Mouse (Mus musculus): ENCODE data around the gene Zfp583. TPM values are rescaled to one million over a fixed set of nuclear protein-coding genes. Genes with fewer than 3 reads are reported as not detected.
"Not testable (repeated sequence)": the region's sequence is repeated elsewhere in the genome, so short reads cannot be mapped to it uniquely, and the experiment has no call there.

Zfp583 gene
- polyA plus RNA-seq (2012; fragmentation: generic; extraction: Trizol), result 0.80 TPM

GRCm38 (mm10) chr7:6331233-6331956, at the start of gene Zfp583:
Gene Zfp583 (minus strand): TSS chr7:6331285.
- Histone ChIP-seq H3K36me3 (ENCODE audit: control insufficient read depth, insufficient read depth) (no peaks in the 10 kb centered on the region), H3ac (ENCODE audit: control insufficient read depth, insufficient read length) (no peak within 1 kb of the TSS), H3K4me3 (peak within 1 kb of the TSS; percentile 24), H3K4me2 (ENCODE audit: low read depth) (peak within 1 kb of the TSS; percentile 18), H3K79me2 (ENCODE audit: control insufficient read depth, insufficient read depth) (no peaks in the 10 kb centered on the region), H3K27me3 (ENCODE audit: control insufficient read depth, insufficient read depth, insufficient read length) (no peaks in the 10 kb centered on the region)
- TF ChIP-seq USF1 (IDR thresholded peaks at IDR 0.05; ENCODE audit: low read depth) (no peak), MAX (IDR thresholded peaks at IDR 0.05; ENCODE audit: low read depth) (no peak), TCF3 (IDR thresholded peaks at IDR 0.05; ENCODE audit: insufficient read length, low read depth) (no peak), E2F4 (IDR thresholded peaks at IDR 0.05; ENCODE audit: insufficient read depth) (no peak), REST (IDR thresholded peaks at IDR 0.05; ENCODE audit: insufficient read depth, insufficient read length) (no peak)

GRCm38 (mm10) chr7:6378441-6378840, 47.4 kb upstream of the Zfp583 start:
- Histone ChIP-seq H3K36me3 (ENCODE audit: control insufficient read depth, insufficient read depth) (peaks cover 7% of the 10 kb centered on the region), H3K27me3 (ENCODE audit: control insufficient read depth, insufficient read depth, insufficient read length) (no peaks in the 10 kb centered on the region), H3K4me2 (ENCODE audit: low read depth) (no peak overlapping the region), H3K4me3 (no peak overlapping the region), H3K79me2 (ENCODE audit: control insufficient read depth, insufficient read depth) (no peaks in the 10 kb centered on the region), H3ac (ENCODE audit: control insufficient read depth, insufficient read length) (no peak overlapping the region)
- TF ChIP-seq TCF12 (IDR thresholded peaks at IDR 0.05; ENCODE audit: insufficient read depth, poor library complexity, severe bottlenecking) (no peak), MYOG (IDR thresholded peaks at IDR 0.05; ENCODE audit: control insufficient read depth in 1 of 3, insufficient read depth in 1 of 3, insufficient read length in 2 of 3, low read depth in 2 of 3) (no peak), POLR2A (IDR thresholded peaks at IDR 0.05; ENCODE audit: insufficient read length, low read depth) (no peak), MYOD1 (IDR thresholded peaks at IDR 0.05; ENCODE audit: control insufficient read depth in 1 of 3, insufficient read length in 2 of 3, low read depth in 2 of 3) (no peak), REST (IDR thresholded peaks at IDR 0.05; ENCODE audit: insufficient read depth, insufficient read length) (no peak), MAX (IDR thresholded peaks at IDR 0.05; ENCODE audit: low read depth) (no peak), CEBPB (IDR thresholded peaks at IDR 0.05; ENCODE audit: insufficient read depth, poor library complexity, severe bottlenecking) (no peak), POLR2AphosphoS2 (IDR thresholded peaks at IDR 0.05; ENCODE audit: insufficient read length, low read depth) (no peak), E2F4 (IDR thresholded peaks at IDR 0.05; ENCODE audit: insufficient read depth) (no peak)

GRCm38 (mm10) chr7:6372993-6373392, 41.9 kb upstream of the Zfp583 start:
- Histone ChIP-seq H3K4me2 (ENCODE audit: low read depth) (no peak overlapping the region), H3K79me2 (ENCODE audit: control insufficient read depth, insufficient read depth) (no peaks in the 10 kb centered on the region), H3ac (ENCODE audit: control insufficient read depth, insufficient read length) (no peak overlapping the region), H3K36me3 (ENCODE audit: control insufficient read depth, insufficient read depth) (peaks cover 7% of the 10 kb centered on the region), H3K27me3 (ENCODE audit: control insufficient read depth, insufficient read depth, insufficient read length) (no peaks in the 10 kb centered on the region), H3K4me3 (no peak overlapping the region)
- no peak for TF ChIP-seq MYOD1 (IDR thresholded peaks at IDR 0.05; ENCODE audit: control insufficient read depth in 1 of 3, insufficient read length in 2 of 3, low read depth in 2 of 3)
- no peak for TF ChIP-seq CEBPB (IDR thresholded peaks at IDR 0.05; ENCODE audit: insufficient read depth, poor library complexity, severe bottlenecking)
- TF ChIP-seq REST (IDR thresholded peaks at IDR 0.05; ENCODE audit: insufficient read depth, insufficient read length), result no peak
- TF ChIP-seq MAX (IDR thresholded peaks at IDR 0.05; ENCODE audit: low read depth), result no peak
- TF ChIP-seq MYOG (IDR thresholded peaks at IDR 0.05; ENCODE audit: control insufficient read depth in 1 of 3, insufficient read depth in 1 of 3, insufficient read length in 2 of 3, low read depth in 2 of 3), result no peak
- no peak for TF ChIP-seq E2F4 (IDR thresholded peaks at IDR 0.05; ENCODE audit: insufficient read depth)
- no peak for TF ChIP-seq POLR2A (IDR thresholded peaks at IDR 0.05; ENCODE audit: insufficient read length, low read depth)
- no peak for TF ChIP-seq TCF3 (IDR thresholded peaks at IDR 0.05; ENCODE audit: insufficient read length, low read depth)

- Histone ChIP-seq H3K4me2 (ENCODE audit: low read depth) (no peak overlapping the region), H3K27me3 (ENCODE audit: control insufficient read depth, insufficient read depth, insufficient read length) (no peaks in the 10 kb centered on the region), H3K36me3 (ENCODE audit: control insufficient read depth, insufficient read depth) (no peaks in the 10 kb centered on the region), H3K79me2 (ENCODE audit: control insufficient read depth, insufficient read depth) (no peaks in the 10 kb centered on the region), H3K4me3 (no peak overlapping the region), H3ac (ENCODE audit: control insufficient read depth, insufficient read length) (no peak overlapping the region)
- TF ChIP-seq TCF3 (IDR thresholded peaks at IDR 0.05; ENCODE audit: insufficient read length, low read depth), result no peak
- no peak for TF ChIP-seq MAX (IDR thresholded peaks at IDR 0.05; ENCODE audit: low read depth)
- TF ChIP-seq REST (IDR thresholded peaks at IDR 0.05; ENCODE audit: insufficient read depth, insufficient read length), result no peak
- no peak for TF ChIP-seq TCF12 (IDR thresholded peaks at IDR 0.05; ENCODE audit: insufficient read depth, poor library complexity, severe bottlenecking)
- no peak for TF ChIP-seq POLR2A (IDR thresholded peaks at IDR 0.05; ENCODE audit: insufficient read length, low read depth)
- TF ChIP-seq E2F4 (IDR thresholded peaks at IDR 0.05; ENCODE audit: insufficient read depth), result no peak
- TF ChIP-seq SRF (IDR thresholded peaks at IDR 0.05; ENCODE audit: control insufficient read depth, insufficient read length, low read depth), result no peak
- TF ChIP-seq USF1 (IDR thresholded peaks at IDR 0.05; ENCODE audit: low read depth), result no peak
- TF ChIP-seq MYOD1 (IDR thresholded peaks at IDR 0.05; ENCODE audit: control insufficient read depth in 1 of 3, insufficient read length in 2 of 3, low read depth in 2 of 3), result no peak
- no peak for TF ChIP-seq POLR2AphosphoS2 (IDR thresholded peaks at IDR 0.05; ENCODE audit: insufficient read length, low read depth)
- TF ChIP-seq MYOG (IDR thresholded peaks at IDR 0.05; ENCODE audit: control insufficient read depth in 1 of 3, insufficient read depth in 1 of 3, insufficient read length in 2 of 3, low read depth in 2 of 3), result no peak
These were observed 38.4 kb upstream of the Zfp583 start for GRCm38 (mm10) chr7:6369460-6369859.

- not testable (repeated sequence) for H3K36me3 ChIP-seq (ENCODE audit: control insufficient read depth, insufficient read depth); H3K27me3 ChIP-seq (ENCODE audit: control insufficient read depth, insufficient read depth, insufficient read length); H3ac ChIP-seq (ENCODE audit: control insufficient read depth, insufficient read length); H3K4me3 ChIP-seq; H3K79me2 ChIP-seq (ENCODE audit: control insufficient read depth, insufficient read depth); H3K4me2 ChIP-seq (ENCODE audit: low read depth)
These were observed 37.1 kb upstream of the Zfp583 start for GRCm38 (mm10) chr7:6368146-6368545.

Data from myocyte (in vitro differentiated cells).